Mouse (Mus musculus) erythroblast, embryonic 14.5 days (primary cell): ENCODE data around the gene Sf3a3.

Experiments
- GATA1 ChIP-seq: IDR thresholded peaks from 2 replicates; pipeline ENCODE4 v1.6.1; 2012; ENCODE audit warnings: low read length, inconsistent platforms, mixed read lengths
- TAL1 ChIP-seq: IDR thresholded peaks from 3 replicates; pipeline ENCODE4 v1.6.1; 2012; ENCODE audit warnings: low read length, inconsistent platforms, mixed read lengths

DNA sequence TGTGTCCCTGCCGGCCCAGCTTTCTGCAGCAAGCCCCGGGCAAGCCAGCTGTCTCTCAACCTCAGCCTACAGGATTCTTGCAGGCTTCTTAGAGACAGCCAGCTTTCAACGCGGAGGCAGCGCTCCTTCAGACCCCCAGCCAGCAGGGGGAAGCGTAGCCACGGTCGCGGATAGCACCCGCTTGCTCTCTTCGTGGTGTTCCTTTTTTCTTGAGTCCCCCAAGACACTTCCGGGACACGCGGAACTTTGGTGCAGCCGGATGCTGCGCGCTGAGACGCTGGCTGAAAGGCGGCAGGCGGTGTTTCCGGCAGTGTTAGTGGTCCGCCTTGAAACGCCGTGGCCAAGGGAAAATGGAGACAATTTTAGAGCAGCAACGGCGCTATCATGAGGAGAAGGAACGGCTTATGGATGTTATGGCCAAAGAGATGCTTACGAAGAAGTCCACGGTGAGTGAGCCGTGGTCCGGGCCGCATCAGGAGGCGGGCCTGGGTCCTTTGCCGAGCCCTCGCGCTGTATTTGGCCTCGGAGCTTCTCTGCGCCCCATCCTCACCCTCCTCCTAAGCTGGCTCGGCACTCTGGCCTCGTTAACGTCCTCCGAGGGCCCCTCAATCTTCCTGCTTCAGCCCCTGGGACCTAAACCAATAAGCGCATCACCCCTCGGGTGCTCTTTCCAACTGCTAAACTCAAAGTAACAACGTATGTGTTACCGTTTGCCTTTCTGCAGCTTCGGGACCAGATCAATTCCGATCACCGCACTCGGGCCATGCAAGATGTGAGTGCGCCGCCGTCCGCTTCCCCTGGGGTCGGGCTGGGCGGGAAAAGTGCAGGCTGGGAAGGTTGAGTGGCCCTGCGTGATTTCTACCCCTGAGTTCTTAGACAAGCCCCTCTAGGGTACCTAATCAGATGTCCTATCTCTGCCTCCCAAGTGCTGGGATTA, at the start of gene Sf3a3:
- no peak for TF ChIP-seq GATA1
- TF ChIP-seq TAL1: no peak
